Mouse (Mus musculus) cerebellum, postnatal 25 days (tissue): ENCODE measurements around the gene D430041D05Rik.

Source experiments
- DNase-seq, 2 experiments: peaks; one replicate each; pipeline ENCODE4 v3.0.0; 2021; ENCODE audit warnings: mixed read lengths in 2 of 2

D430041D05Rik gene

DNA sequence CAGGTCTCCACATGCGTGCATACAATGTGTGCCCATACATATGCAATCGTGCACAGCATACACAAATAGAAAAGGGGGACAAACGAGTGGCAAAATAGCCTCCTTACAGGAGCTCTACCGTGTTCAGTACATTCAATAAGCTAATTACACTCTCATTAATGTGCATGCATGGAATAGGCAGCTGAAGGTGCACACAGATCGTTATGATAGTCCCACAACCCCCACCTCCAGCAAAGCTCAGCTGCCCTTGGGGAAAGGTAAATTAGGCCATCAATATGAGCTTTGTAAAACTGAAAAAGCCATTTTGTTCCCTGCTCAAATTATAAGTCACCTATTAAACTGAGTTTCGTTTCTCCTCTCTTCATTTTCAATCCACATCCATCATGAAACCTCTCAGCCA lies 75.0 kb downstream of the D430041D05Rik start:
- DNase-seq = no peak

- DNase-seq = no peak
These were observed 76.9 kb downstream of the D430041D05Rik start for GRCm38 (mm10) chr2:104333952-104334351.

GRCm38 (mm10) chr2:104332707-104333106 lies 78.1 kb downstream of the D430041D05Rik start:
- DNase-seq = no peak

DNA sequence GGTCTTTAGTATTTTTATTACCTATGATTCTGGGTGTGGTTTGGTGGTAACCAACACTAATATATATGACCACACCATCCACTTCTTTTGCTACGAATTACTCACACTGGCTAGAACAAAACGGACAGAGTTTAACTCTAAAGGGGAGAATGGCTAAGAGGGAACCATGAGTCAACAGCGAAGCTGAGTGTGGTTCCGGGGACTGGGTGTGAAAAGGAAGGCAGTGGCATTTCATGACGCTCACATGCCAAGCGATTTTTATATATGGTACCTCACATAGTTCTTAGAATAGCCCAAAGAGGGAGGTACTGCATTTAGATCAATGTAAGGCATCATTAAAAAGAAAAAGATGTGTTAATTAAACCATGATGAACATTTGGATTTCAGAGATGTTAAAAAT lies 79.6 kb downstream of the D430041D05Rik start:
- DNase-seq = no peak

DNA sequence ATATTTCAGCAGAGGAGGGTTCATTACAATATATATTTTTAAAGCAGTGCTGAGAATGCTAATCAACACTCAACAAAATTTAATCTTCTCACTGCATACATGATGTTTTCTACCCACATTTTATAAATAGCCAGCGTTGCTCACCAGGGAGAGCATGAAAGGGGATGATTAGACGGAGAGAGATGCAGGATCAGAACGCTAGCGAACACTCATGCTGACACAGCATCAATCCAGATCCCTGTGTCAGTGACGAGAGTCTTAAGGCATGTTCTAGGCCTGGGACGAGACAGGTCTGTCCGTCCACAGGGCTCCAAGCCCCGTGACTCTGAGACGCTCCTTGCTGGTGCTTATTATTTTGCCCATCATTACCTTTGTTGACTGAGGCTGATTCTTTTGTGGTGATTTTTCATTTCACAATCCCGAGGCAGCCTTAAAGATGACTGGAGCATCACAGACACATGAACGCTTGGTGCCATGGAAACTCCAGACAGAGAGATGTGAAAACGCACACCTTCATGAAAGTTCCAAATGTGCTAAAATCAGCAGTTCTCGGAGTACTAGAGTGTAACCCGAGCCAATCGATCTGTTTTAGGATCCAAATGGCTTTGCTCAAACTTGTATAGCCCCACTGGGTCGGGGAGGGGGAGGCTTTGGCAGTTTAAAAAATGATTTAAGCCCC lies 83.6 kb downstream of the D430041D05Rik start:
- no peak for DNase-seq

- no peak for DNase-seq
These were observed 87.0 kb downstream of the D430041D05Rik start for GRCm38 (mm10) chr2:104323773-104324172.

GRCm38 (mm10) chr2:104323351-104323750 lies 87.5 kb downstream of the D430041D05Rik start:
- no peak for DNase-seq

DNA sequence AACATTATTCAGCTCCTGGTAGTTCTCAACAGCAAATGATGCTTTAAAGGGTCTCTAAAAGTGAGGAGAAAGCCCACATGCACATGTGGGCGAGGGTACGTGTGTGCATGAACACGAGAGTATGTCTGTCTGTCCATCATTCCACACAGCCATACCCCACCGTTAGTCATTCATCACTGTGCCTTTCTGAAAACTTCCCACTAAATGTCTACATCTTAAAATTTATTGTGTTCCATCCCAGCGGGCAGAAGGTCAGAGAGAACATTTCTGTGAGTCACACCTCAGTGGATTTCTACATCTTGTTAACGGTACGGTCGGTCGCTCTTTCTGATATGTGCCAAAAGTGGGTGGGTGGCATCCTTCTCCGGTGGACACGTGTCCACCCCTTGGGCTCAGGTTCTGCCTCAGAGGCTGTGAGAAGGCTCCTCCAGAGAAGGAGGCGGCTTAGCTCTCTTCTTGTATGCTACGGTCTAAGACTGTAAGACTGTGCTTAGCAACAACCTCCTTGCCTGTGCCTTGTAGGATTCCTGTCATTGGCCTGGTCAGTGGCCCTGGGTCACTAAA lies 90.7 kb downstream of the D430041D05Rik start:
- peak in 1 of 2 experiments; percentile 43 for DNase-seq

DNA sequence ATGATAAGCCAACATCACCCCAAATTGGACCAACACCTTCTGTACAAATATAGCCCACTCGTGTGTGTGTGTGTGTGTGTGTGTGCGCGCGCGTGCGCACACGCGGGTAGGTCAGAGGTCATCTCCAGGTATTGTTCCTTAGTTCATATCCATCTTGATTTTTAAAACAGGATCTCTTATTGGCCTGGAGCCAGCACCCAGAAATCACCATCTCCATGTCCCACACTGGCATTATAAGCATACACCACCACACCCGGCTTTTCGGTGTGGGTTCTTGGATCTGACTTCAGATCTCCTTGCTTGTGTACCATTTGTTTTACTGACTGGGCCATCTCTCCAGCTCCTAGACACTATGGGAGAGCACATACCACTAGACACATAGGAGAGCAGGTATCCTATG lies 91.4 kb downstream of the D430041D05Rik start:
- peak in 1 of 2 experiments; percentile 45 for DNase-seq

DNA sequence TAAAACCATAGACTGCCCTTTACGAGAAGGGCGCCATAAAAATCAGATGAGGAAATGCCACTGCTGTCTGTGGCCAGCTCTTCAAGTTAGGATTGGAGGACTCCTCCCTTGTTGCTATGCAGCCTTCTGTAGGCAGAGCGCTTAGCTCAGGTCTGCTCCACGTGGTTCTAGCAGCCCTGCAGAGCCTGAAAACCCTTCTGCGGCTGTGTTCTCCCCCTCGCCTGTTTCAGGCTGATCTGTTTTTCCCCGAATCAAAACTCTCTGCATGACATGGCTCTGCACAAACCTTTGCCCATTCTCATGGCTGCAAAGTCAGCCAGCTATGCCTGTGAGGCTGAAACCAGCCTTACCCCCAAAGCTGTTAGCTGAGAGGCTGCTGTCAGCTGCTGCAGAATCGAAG lies 91.9 kb downstream of the D430041D05Rik start:
- peak; percentile 61 to 62 for DNase-seq

DNA sequence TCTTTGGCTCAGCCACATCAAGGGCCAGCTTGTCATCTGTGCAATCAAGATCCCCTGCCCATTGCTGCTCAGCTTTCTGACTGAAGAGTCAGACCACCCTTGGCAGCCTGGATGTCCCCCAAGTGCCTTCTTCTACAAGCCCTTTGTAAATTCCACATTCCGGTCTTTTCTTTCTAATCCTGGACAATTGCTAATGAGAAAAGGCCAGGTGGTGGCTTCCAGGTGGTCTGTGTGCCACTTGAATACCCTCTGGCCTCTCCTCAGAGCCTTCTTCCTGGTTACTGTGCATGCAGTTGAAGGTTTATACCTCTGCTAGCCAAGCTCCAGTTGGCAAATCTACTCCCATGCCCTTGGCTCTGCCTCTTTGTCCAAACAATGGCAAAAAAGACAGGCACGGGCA lies 92.6 kb downstream of the D430041D05Rik start:
- peak; percentile 66 to 68 for DNase-seq

DNA sequence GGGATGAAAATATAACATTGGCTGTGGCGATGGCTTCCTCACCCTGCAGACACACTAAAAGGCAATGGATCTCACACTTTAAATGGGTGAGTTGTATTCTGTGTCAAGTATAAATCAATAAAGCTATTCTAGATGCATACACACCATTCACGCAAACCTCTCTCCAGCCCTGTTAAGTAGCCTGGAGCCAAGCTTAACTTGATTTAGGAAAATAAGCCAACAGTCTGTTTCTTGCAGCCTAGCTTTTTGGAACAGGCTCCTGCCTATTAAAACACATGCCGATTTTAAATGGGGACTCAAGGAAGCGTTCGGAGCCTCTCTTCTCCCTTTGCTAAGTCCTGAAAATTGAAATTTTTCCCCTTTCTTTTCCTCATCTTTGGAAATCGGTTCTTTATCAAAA lies 93.2 kb downstream of the D430041D05Rik start:
- DNase-seq = no peak

GRCm38 (mm10) chr2:104316483-104316882 lies 94.3 kb downstream of the D430041D05Rik start:
- DNase-seq = peak; percentile 60 to 69

- no peak for DNase-seq
These were observed 97.6 kb downstream of the D430041D05Rik start for GRCm38 (mm10) chr2:104313246-104313645.

- DNase-seq = no peak
These were observed 103.7 kb downstream of the D430041D05Rik start for GRCm38 (mm10) chr2:104307102-104307501.

- peak in 1 of 2 experiments; percentile 64 for DNase-seq
These were observed 105.1 kb downstream of the D430041D05Rik start for GRCm38 (mm10) chr2:104305722-104306121.

DNA sequence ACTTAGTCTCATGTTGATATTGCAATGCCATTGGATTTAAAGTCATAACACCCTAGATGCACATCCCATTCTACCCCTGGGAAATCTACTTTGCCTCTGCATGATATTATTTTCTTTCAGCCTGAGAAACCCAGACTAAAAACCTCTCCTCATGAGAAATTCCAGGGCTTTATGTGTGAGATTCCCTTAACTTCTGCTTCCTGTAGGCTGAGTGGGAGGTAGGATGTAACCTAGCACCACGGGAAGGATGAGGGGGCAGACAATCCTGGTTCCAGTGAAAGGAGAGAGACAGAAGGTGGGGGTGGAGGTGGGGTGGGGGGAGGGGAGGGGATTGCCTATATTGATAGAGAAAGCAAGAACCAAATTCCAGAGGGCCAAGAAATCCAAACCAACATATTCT lies 110.9 kb downstream of the D430041D05Rik start:
- no peak for DNase-seq

- DNase-seq = no peak
These were observed 111.7 kb downstream of the D430041D05Rik start for GRCm38 (mm10) chr2:104299160-104299559.

GRCm38 (mm10) chr2:104286821-104287220 lies 124.0 kb downstream of the D430041D05Rik start:
- no peak for DNase-seq

DNA sequence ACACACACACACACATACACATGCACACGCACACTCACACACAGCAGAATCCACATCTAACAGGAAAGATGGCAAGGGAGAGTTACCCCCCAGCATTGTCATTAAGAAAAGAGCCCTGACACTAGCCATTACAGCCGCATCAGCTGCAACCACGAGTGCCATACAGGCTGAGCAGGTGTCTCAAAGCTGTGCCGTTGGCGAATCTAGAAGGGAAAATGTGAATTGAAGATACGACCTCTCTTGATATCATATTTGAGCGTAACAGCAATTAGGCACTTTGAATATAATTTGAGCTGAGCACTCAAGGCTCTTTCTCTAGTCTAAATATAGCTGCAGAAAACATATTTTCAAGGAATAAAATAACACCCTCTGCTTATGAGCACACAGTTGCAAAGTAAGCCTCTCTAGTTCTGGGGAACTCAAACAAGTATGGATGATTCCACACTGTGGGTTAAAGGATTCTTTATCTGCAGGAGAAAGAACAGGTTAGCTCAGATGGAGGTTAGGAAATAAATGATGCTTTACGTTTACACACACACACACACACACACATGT lies 127.3 kb downstream of the D430041D05Rik start:
- no peak for DNase-seq

- DNase-seq = peak in 1 of 2 experiments; percentile 46
These were observed 128.0 kb downstream of the D430041D05Rik start for GRCm38 (mm10) chr2:104282835-104283234.

DNA sequence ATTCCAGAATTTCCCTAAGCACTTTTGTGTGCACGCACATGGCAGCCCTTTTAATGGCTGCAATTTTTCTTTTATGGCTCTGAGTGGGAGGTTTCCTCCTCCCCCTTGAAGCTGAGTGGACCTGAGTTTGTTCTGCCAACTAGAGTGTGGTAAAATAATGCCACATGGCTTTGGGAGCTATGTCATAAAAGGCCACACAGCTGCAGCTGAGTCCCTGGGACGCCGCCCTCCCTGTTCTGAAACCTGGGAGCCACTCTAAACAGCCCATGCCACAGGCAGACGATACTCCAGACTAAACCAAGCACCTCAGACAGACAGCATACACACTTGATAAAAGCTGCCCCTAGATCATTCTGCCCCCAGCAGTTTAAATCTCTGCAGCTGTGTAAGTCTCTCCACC lies 143.8 kb downstream of the D430041D05Rik start:
- no peak for DNase-seq

- no peak for DNase-seq
These were observed 149.1 kb downstream of the D430041D05Rik start for GRCm38 (mm10) chr2:104261741-104262067.

DNA sequence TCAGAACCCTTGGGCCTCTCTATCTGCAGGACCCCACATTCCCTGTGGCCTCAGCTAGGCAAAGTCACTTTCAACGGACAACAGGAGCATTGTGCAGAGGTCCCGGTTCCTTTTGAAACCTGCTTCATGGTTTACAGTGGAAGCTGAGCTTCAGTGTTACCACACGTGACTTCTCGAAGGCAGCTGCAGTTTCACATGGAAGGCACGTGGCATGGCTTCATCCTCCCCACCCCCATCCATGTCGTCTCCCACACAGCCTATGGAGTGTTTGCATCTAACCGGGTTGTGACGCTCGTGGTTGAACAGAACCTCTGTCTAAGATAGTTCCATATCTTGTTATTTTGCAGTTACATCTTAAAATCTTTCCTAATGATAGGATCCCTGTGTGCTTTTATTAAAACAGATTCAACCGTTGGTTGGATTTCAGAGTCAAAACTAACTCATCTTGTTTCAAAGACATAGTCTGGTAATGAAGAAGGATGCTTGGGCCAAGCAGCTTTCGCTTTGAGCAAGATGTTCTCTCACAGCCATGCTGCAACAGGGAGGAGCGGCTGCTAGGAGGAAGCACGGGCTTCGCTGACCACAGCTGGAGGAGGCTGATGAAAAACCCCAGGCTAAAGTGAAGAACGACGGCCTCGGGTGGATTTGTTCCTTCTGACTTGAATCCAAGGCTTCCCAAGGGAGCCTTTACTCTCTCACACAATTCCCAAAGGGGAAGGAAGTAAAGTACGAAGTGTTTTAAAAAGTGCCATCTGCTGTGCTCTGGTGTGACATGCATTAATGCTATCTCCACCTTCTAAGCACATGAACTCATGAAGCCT lies 149.7 kb downstream of the D430041D05Rik start:
- no peak for DNase-seq
